Mouse (Mus musculus) spleen, embryonic (tissue): ENCODE measurements around the gene Ccdc78.

Experiments
- CTCF ChIA-PET: fragments of 350-600 bp; sonication (Branson Sonifier 250); formaldehyde crosslinking; loops from one replicate; lab custom pipeline; 2022; lab: Charles Lee

Gene Ccdc78

DNA sequence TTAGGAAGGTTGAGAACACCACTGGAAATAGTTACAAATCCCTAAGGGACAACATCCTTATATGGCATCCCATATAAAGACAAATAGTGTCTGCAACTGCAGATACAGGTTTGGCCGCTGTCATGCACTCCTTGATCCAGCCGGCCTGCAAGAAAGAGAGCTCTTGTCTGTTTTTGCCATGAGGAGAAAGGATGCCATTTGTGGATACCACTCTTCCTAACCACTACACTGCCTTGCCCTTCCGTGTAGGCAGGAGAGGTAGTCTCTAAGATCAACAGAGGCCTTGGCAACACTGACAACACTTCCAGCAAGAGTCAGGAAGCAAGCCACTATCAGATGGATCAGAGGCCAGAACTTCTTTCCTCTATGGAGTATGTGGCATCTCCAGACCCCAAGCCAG is at the start of gene Ccdc78:
Ccdc78 (plus strand) TSS at position 301 of the 400 bp plus-strand sequence.
- CTCF ChIA-PET, result no interaction called here

GRCm38 (mm10) chr17:25738861-25739260 is 47.5 kb upstream of the Ccdc78 start:
- CTCF ChIA-PET, result no interaction called here

GRCm38 (mm10) chr17:25741471-25741870 is 44.9 kb upstream of the Ccdc78 start:
- CTCF ChIA-PET, result interaction anchor here (0.7 kb wide), 1 partner anchor 34 kb away, joined by 9 read pairs; no protein-coding TSS in a partner anchor

GRCm38 (mm10) chr17:25743831-25744230 is 42.5 kb upstream of the Ccdc78 start:
- CTCF ChIA-PET, result no interaction called here

GRCm38 (mm10) chr17:25744311-25744710 is 42.1 kb upstream of the Ccdc78 start:
- CTCF ChIA-PET, result no interaction called here

DNA sequence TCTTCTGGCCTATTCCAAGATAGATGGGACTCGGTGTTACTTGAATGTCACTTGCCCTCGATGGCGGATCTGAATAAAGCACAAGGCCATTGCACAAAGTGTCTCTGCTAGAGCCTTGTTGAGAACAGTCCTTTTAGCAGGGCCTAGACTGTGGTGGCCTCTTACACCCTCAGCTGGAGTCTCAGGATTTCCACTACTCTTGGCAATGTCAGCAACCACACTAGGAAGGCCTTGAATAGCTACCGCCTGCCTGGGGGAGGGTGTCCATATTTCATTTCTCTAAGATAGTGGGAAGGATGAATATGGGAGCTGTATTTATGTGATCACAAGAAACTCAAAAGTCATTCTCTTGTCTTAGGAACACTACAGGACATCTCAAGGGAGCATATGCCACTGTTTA is 38.1 kb upstream of the Ccdc78 start:
- CTCF ChIA-PET, result no interaction called here

DNA sequence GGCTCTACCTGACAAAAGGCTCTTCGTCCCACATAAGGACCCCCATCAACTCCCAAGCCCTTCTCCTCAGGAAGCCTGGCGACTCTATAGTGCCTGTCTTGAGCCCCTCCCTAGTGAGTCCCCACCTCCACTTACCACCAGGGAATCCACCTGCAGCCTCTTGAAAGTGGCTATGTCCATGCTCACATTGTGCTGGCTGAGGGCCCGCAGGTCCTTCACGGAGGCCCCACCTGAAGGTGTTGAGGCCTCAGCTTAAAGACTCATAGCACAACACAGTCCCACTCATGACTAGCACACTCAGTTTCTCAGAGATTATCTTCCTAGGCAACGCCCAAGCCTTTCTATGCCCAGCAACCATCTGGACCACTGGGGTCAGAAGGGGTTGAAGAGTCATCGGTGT is 37.1 kb upstream of the Ccdc78 start:
- CTCF ChIA-PET, result no interaction called here

DNA sequence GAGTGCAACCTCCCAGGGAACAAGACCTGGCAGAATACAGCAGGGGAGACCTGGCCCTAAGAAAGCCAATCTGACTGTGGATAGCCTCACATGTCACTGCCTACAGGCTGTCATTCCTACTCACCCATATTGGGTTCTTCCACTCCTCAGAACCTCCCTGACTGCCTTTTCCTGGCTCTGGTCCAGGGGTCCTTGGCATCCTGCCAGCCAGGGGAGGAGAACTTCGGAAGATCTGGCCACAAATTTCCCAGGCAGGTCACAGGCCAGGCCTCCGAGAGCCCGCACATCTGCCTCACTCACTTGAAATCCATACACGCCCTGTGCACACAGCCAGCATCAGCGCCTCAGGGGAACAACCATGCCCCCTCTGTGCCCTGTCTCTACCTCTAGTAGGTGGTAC is 34.9 kb upstream of the Ccdc78 start:
- CTCF ChIA-PET, result no interaction called here

DNA sequence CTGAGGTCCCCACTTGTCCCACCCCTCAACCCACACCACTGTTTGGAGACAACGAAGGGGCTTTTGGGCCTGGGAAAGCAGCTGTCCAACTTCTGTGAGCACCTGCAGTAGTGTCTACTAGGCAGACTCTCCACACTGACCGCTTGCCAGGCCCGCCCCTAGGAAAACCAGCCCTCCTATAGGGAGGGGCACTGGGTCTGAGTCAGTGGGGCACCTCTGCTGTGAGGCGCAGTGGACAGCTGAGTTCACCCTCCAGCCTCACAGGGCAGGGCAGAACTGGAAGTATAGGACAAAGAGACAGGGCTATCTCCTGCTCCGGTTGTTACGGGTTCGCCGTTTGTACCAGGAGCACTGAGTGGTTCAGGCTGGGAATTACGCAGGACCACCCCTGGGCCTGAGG is 32.1 kb upstream of the Ccdc78 start, which contains the start of gene Msln:
Msln (minus strand) TSS at position 138 of the 400 bp plus-strand sequence.
- CTCF ChIA-PET, result no interaction called here

- CTCF ChIA-PET, result no interaction called here
Observed at GRCm38 (mm10) chr17:25755086-25755485, 31.3 kb upstream of the Ccdc78 start.

DNA sequence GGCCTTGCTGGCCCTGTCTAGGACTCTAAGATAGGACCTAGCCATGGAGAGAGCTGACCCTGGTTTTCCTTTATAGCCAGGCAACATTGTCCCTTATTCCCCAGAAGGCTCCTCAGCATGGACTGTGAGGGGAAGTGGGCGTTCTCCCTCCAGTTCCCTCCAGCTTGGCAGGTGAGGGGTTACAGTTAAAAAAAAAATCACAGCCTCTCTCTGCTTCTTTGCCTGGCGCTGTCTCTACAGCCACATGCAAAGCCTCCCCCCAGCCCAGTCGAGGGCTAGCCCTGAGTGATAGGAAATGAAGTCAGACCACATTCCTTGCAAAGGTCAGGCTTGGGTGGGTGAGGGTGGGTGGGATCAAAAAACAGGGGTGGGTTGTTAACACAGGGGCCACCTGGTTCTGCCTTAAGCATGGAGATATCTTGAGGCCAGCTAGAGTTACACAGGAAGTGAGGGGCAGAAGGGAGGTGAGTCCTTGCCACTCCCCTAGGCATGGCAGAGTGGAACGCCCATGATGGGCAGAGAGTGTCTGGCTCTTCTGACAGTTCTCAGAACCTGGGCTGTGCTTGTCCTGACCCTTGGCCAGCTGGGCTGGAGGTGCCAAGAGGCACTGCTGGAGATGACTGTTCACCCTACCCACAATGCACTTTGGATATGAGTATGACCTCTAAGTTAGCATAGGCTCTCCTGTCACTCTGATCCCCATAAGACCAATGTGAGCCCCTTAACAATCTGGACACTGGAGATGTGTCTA is 30.6 kb upstream of the Ccdc78 start:
- CTCF ChIA-PET, result no interaction called here

GRCm38 (mm10) chr17:25756378-25757242 is 29.8 kb upstream of the Ccdc78 start:
- CTCF ChIA-PET, result no interaction called here

DNA sequence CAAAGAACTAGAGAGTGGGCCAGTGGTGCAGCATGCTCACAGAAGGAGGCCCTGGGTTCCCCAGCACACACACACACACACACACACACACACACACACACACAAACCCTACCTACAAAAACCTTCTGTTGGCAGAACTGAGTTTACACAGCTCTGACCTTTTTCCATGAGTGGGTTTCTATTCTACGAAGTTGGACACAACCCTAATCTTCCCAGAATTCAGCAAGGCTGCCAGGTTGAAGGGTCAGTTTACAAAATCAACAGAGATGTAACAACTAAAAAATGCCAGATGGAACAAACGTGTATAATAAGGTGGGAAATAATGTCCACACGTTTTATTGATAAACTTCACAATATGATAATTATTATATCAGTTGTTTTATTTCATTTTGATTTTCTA is 28.7 kb upstream of the Ccdc78 start:
- CTCF ChIA-PET, result no interaction called here

DNA sequence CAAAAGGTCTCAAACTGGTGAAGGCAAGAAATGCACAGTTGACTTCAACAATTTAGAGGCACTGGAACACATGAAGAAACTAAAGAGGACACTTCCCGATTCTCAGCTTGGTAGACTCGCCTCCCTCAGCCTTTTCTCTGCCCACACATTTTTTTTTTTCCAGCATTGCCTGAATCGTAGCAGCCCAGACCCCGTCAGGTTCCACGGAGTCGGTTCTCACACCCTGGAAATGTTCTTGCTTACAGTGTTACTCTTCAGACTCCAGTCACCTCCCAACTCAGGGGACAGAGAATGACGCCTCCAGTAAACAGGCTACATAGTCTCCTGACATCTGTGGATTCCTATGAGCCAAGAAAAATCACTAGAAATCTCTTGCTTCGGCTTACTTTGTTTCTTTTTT is 26.2 kb upstream of the Ccdc78 start:
- CTCF ChIA-PET, result no interaction called here

DNA sequence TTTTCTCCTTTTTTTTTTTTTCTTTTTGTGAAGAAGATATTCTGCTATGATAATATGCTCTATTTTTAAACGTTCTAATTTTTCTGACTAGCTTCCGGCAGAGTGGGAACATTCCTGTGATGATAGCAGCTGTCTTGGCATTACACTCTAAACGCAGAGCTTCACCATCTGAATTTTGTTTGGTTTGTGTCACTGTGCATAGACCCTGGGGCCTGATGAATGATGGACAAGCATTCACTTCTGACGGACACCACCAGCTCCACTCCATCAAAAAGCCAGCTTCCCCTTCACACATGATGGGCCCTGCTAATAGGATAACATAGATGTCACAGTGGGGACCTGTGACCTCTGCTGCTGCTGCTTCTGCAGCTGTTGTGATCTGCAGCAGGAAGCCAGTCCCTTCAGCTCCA is 24.8 kb upstream of the Ccdc78 start:
- CTCF ChIA-PET, result no interaction called here

DNA sequence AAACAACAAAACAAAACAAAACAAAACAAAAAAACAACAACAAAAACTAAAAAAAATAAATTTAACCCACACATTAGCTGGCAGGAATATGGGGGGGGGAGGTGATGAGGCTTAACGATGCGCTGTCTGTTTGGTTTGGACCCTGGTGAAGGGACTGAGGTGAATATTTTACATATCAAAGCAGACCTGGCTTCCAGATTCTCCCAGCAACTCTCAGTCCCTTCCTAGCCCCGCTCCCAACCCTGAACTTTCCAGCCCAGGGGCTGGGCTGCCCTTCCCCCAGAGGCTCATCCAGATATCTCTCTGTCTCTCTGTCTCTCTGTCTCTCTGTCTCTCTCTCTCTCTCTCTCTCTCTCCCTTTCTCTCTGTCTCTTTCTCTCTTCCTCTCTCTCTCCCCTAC is 23.8 kb upstream of the Ccdc78 start:
- CTCF ChIA-PET, result no interaction called here

DNA sequence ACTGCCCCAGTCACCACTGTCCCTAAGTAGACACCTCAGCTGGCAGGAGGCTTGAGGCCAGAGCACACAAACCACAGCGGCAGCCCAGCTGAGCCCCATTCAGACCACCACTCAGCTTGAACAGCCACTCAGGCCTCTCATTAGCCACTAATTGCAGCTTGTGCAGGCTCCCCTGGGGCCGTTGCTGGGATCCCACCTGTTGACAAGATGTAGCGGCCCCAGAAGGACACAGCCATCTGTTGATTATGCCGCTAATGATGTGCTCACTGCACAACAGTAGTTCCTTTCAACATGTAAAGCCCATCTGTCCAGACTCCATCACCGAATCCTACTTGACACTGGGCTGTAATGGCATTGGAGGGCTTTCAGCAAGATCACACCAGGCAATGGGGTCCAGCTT is 20.5 kb upstream of the Ccdc78 start:
- CTCF ChIA-PET, result no interaction called here

DNA sequence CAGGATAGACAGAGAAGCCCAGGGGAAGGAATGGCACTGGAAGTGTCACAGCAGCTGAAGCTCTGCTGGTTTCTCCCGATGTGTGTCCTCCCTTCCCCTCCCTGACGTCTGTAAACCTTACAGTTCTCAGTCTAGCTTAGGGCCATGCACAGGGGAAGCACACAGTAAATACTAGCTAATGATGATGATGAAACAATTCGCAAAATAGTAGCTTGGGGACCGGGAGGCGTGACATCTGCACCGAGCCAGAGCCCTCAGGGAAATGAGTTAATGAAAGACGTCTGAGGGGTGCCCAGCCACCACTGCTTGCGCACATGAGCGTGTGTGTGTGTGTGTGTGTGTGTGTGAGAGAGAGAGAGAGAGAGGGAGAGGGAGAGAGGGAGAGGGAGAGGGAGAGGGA is 17.0 kb upstream of the Ccdc78 start:
- CTCF ChIA-PET, result interaction anchor here (0.6 kb wide), 1 partner anchor 10 kb away, joined by 4 read pairs; no protein-coding TSS in a partner anchor

GRCm38 (mm10) chr17:25773549-25774120 is 12.7 kb upstream of the Ccdc78 start, which contains the start of gene Narfl:
Gene Narfl (plus strand): TSS chr17:25773776.
- CTCF ChIA-PET, result interaction anchor here (0.6 to 1.8 kb wide), 2 partner anchors 19 to 61 kb away, joined by 3 to 15 read pairs; partner anchors contain the start of gene Fam173a

DNA sequence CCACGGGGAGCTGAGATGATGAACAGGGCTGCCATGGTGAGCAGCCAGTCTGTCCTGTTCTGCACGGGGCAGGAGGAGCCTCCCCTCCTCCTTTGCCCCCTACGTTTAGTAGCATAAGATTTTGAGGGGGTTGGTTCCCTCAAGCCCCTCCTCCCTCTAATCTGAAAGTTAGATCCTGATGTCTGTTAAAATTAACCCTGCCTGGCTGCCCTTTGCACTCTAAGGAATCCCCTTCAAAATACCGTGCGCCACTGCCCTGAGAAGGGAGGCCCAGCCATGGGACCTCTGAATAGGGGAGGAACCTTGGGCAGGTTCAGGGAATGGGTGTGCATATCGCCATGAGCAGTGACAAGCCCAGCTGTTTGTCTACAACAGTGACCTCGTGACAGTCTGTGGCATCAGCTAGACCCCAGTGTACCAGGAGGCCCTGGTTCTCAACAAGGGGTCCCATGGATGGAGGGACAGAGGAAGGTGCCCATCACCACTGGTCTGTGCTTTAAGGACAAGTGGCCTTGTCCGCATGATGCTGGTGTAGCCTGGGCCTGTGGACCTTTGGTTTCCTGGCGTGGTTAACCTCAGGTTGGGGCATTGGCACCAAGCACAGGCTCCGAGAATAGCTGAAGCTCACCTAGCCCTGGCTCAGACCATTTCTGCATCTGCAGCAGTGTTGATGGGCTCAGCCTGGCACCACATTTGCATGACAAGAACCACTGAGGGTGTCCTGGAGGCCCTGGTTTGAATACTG is 10.9 kb upstream of the Ccdc78 start:
- CTCF ChIA-PET, result interaction anchor here (0.5 to 0.8 kb wide), 2 partner anchors 34 to 58 kb away, joined by 4 to 9 read pairs; partner anchors contain the start of gene Stub1

DNA sequence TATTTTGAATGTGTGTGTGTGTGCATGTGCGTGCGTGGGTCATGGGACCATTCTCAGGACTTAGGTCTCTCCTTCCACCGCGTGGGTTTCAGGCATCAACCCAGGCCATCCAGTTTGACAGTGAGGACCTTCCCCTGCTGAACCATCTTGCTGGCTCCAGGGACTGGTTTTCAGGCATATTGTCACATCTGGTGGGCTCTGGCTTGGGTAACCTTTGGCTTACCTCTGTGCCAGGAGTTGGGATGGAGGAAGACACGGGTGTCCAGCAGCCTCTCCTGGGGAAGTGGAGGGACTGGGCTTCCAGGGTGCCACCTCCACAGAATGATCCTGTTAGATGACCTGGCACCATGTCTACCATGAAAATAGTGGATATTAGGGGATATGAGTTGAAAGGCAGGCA is 8.4 kb upstream of the Ccdc78 start:
- CTCF ChIA-PET, result no interaction called here
